Mouse (Mus musculus): ENCODE data around the gene Tmem185b. TPM values are rescaled to one million over a fixed set of nuclear protein-coding genes. Genes with fewer than 3 reads are reported as not detected.

Gene Tmem185b
- total and polyA plus RNA-seq, 3 experiments, result 25.2 to 35.8 TPM; not detected in 1

DNA sequence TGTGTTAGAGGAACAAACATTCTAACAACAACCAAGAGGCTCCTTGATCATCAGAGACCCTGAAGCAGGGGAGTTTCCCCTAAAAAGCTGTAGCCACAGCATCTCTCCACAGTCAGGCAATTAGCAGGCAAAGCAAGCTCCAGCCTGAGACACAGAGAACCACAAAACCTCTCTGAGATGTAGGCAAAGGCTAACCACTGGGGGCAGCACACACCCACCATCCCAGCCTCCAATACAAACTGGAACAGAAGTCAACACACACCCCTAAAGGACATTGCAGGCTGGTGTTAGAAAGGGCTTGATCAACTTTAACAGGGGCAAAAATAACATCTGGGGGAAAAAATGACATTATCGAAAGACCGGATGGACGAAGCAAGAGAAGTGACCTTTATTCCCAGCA is 41.5 kb upstream of the Tmem185b start:
- Histone ChIP-seq H3K4me3 (ENCODE audit: control insufficient read depth in 1 of 2, insufficient read depth in 1 of 2, low read depth in 2 of 2, low read length in 2 of 2) (no peak overlapping the region), H3K27ac (ENCODE audit: control insufficient read depth, low read depth, low read length) (no peak overlapping the region), H3K79me2 (ENCODE audit: control insufficient read depth, insufficient read depth, low read length, poor library complexity) (no peaks in the 10 kb centered on the region), H3K9me3 (replicated peaks; ENCODE audit: insufficient read depth, low read length) (no peaks in the 10 kb centered on the region), H3K36me3 (ENCODE audit: control insufficient read depth in 1 of 2, insufficient read depth in 2 of 2, low read length in 2 of 2) (no peaks in the 10 kb centered on the region), H3K27me3 (ENCODE audit: control insufficient read depth in 1 of 2, insufficient read depth in 2 of 2, low read length in 2 of 2) (no peaks in the 10 kb centered on the region), H3K4me1 (ENCODE audit: control insufficient read depth in 1 of 2, insufficient read depth in 2 of 2, low read length in 2 of 2) (no peaks in the 10 kb centered on the region), H3K9ac (ENCODE audit: control insufficient read depth, low read depth, low read length, poor library complexity, severe bottlenecking) (no peak overlapping the region)
- DNase-seq (ENCODE audit: low read depth, low spot score), result peak; percentile 52
- no peak for TF ChIP-seq HCFC1 (IDR thresholded peaks at IDR 0.05; ENCODE audit: low read depth, low read length)
- no peak for TF ChIP-seq NRF1 (IDR thresholded peaks at IDR 0.05; ENCODE audit: insufficient read depth, low read depth, low read length, poor library complexity, severe bottlenecking)
- no peak for TF ChIP-seq TAL1 (IDR thresholded peaks at IDR 0.05; ENCODE audit: low read length)
- no peak for TF ChIP-seq MAFK (IDR thresholded peaks at IDR 0.05; ENCODE audit: borderline replicate concordance, low read depth, low read length)
- TF ChIP-seq ZKSCAN1 (IDR thresholded peaks at IDR 0.05; ENCODE audit: low read depth, low read length), result no peak
- TF ChIP-seq MAX (IDR thresholded peaks at IDR 0.05; ENCODE audit: low read length), result no peak
- no peak for TF ChIP-seq GABPA (IDR thresholded peaks at IDR 0.05; ENCODE audit: low read depth, low read length)
- TF ChIP-seq TCF12 (IDR thresholded peaks at IDR 0.05; ENCODE audit: low read depth, low read length), result no peak
- TF ChIP-seq RAD21 (IDR thresholded peaks at IDR 0.05; ENCODE audit: low read depth, low read length), result peak; percentile 37
- 0 out of 2 replicates have a peak, but pooled peaks have one; percentile 11 for TF ChIP-seq SMC3 (IDR thresholded peaks at IDR 0.05; ENCODE audit: low read depth, low read length)
- no peak for TF ChIP-seq ETS1 (IDR thresholded peaks at IDR 0.05; ENCODE audit: low read depth, low read length)
- no peak for TF ChIP-seq E2F4 (IDR thresholded peaks at IDR 0.05; ENCODE audit: borderline replicate concordance, low read depth, low read length)
- no peak for TF ChIP-seq BHLHE40 (IDR thresholded peaks at IDR 0.05; ENCODE audit: borderline replicate concordance, low read depth, low read length)
- peak; percentile 49 to 66 (median 59) for TF ChIP-seq CTCF (IDR thresholded peaks at IDR 0.05 in 2 of 3, conservative IDR thresholded peaks at IDR 0.05 in 1 of 3; ENCODE audit: control insufficient read depth in 1 of 3, insufficient read depth in 1 of 3, low read depth in 2 of 3, low read length in 3 of 3, poor library complexity in 1 of 3, severe bottlenecking in 1 of 3)
- TF ChIP-seq POLR2AphosphoS2 (IDR thresholded peaks at IDR 0.05; ENCODE audit: low read length), result no peak
- TF ChIP-seq GATA1 (IDR thresholded peaks at IDR 0.05; ENCODE audit: low read depth, low read length), result no peak
- TF ChIP-seq CHD1 (IDR thresholded peaks at IDR 0.05; ENCODE audit: low read depth, low read length), result no peak
- no peak for TF ChIP-seq RCOR1 (IDR thresholded peaks at IDR 0.05; ENCODE audit: low read depth, low read length)

DNA sequence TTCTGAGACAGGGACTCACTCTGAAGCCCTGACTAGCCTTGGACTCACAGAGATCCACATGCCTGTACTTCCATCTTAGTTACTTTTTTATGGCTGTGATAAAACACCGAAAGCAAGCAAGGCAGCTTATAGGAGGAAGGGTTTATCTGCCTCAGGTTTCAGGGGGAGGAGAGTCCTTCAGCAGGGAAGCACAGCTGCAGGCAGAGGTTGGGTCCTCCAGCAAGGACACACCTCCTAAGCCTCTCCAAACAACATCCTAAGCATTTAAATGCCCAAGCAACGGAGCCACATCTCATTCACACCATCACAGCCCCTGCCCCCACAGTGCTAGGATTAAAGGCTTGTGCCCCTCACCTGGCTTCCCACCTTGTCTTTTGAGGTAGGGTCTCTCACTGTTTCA is 40.1 kb upstream of the Tmem185b start:
- no peaks in the 10 kb centered on the region for H3K4me1 ChIP-seq (ENCODE audit: control insufficient read depth in 1 of 2, insufficient read depth in 2 of 2, low read length in 2 of 2)
- no peaks in the 10 kb centered on the region for H3K27me3 ChIP-seq (ENCODE audit: control insufficient read depth in 1 of 2, insufficient read depth in 2 of 2, low read length in 2 of 2)
- H3K36me3 ChIP-seq (ENCODE audit: control insufficient read depth in 1 of 2, insufficient read depth in 2 of 2, low read length in 2 of 2), result no peaks in the 10 kb centered on the region
- no peak overlapping the region for H3K4me3 ChIP-seq (ENCODE audit: control insufficient read depth in 1 of 2, insufficient read depth in 1 of 2, low read depth in 2 of 2, low read length in 2 of 2)
- peaks cover 1% of the 10 kb centered on the region; the same call in 1 of the 2 replicates for H3K79me2 ChIP-seq (ENCODE audit: control insufficient read depth, insufficient read depth, low read length, poor library complexity)
- H3K9ac ChIP-seq (ENCODE audit: control insufficient read depth, low read depth, low read length, poor library complexity, severe bottlenecking), result no peak overlapping the region
- TF ChIP-seq USF2 (IDR thresholded peaks at IDR 0.05; ENCODE audit: borderline replicate concordance in 1 of 2, insufficient read depth in 1 of 2, low read depth in 1 of 2, low read length in 2 of 2) (no peak), TBP (IDR thresholded peaks at IDR 0.05; ENCODE audit: low read depth, low read length) (no peak), SMC3 (IDR thresholded peaks at IDR 0.05; ENCODE audit: low read depth, low read length) (no peak), EP300 (IDR thresholded peaks at IDR 0.05; ENCODE audit: low read depth in 1 of 2, low read length in 2 of 2) (no peak), TCF12 (IDR thresholded peaks at IDR 0.05; ENCODE audit: low read depth, low read length) (no peak), TAL1 (IDR thresholded peaks at IDR 0.05; ENCODE audit: low read length) (no peak), ZMIZ1 (IDR thresholded peaks at IDR 0.05; ENCODE audit: low read depth, low read length) (no peak)
- DNase-seq (ENCODE audit: low read depth, low spot score), result no peak
- no peaks in the 10 kb centered on the region for H3K9me3 ChIP-seq (replicated peaks; ENCODE audit: insufficient read depth, low read length)
- H3K27ac ChIP-seq (ENCODE audit: control insufficient read depth, low read depth, low read length), result no peak overlapping the region
